Mouse (Mus musculus) cortical plate, adult 2 months (tissue): ENCODE results near the gene Ceacam19.

ENCODE experiments used
- CTCF ChIP-seq: fragments of 200-500 bp; IDR thresholded peaks from 2 replicates; pipeline ENCODE4 v1.5.1; 2011; ENCODE audit warnings: mild to moderate bottlenecking, control low read depth, low read length; ENCODE audit not compliant: insufficient read depth; ENCODE audit errors: extremely low read depth
- POLR2A ChIP-seq: fragments of 200-500 bp; IDR thresholded peaks from 2 replicates; pipeline ENCODE4 v1.6.1; 2011; ENCODE audit warnings: mild to moderate bottlenecking, low read length, control low read depth; ENCODE audit not compliant: insufficient read depth; ENCODE audit errors: extremely low read depth

DNA sequence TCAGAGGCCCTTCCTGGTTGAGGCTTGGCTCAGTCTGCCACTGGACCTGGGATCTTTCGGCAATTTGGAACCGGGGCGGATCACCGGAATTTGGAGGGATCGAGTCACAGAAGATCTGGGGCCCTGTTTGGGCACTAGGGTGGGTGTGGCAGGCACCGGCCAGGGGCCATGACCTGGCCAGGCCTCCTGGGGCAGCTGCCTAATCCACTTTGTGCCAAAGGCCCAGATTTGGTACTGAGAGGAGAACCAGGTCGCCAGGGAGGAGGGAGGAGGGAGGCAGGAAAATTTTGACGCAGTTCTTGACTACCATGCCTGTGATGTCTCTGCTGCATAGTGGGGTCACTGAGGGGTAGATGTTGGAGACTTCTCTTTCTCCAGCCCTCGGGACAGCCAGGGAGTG lies 26.6 kb downstream of the Ceacam19 start, which contains the start of gene Ceacam16:
- TF ChIP-seq CTCF (no peak), POLR2A (no peak)
